8 mouse cellular contexts compared by ENCODE assay signal in genomic region chr9:16500382-16501185, GRCm38 (mm10). TPM values are rescaled to one million over a fixed set of nuclear protein-coding genes. Genes with fewer than 3 reads are reported as not detected.
DNase-seq lines count a peak whose midpoint lies in the region; ATAC-seq and TF ChIP-seq lines count a peak whose summit lies in the region.

No protein-coding gene starts in this region.

- H3K9me3 ChIP-seq in liver, embryonic 15.5 days (replicated peaks) = no peaks in the 10 kb centered on the region
- no peaks in the 10 kb centered on the region for H3K9me3 ChIP-seq in neural tube, embryonic 15.5 days (replicated peaks)

- peak overlapping the region; percentile 72 for H3K4me3 ChIP-seq in layer of hippocampus, adult 2 months
- peak overlapping the region; percentile 40 for H3K4me3 ChIP-seq in liver, embryonic 15.5 days (replicated peaks)
- H3K4me3 ChIP-seq in neural tube, embryonic 15.5 days (replicated peaks) = peak overlapping the region; percentile 82

- peak; percentile 9 for DNase-seq in cerebellum, adult 11 months
- DNase-seq in cerebellum, adult 11-12 months = no peak
- peak; percentile 20 to 48 for DNase-seq in gastrocnemius, postnatal 4 days (ENCODE audit: low spot score in 2 of 2)
- peak; percentile 35 to 55 for DNase-seq in layer of hippocampus, adult 2 months (ENCODE audit: low spot score in 2 of 2)

- 1% methylated on average over 41 of the region's 41 CpGs for WGBS in liver, embryonic 15.5 days (ENCODE audit: insufficient replicate concordance)
- under 1% methylated on average over 41 of the region's 41 CpGs for WGBS in neural tube, embryonic 15.5 days

- H3K27ac ChIP-seq in layer of hippocampus, adult 2 months = peak overlapping the region; percentile 95
- no peak overlapping the region for H3K27ac ChIP-seq in liver, embryonic 15.5 days (replicated peaks)
- peak overlapping the region; percentile 93 for H3K27ac ChIP-seq in neural tube, embryonic 15.5 days (replicated peaks)

- no peaks in the 10 kb centered on the region; the same call in 1 of the 2 replicates for H3K4me1 ChIP-seq in liver, embryonic 15.5 days (replicated peaks)
- H3K4me1 ChIP-seq in neural tube, embryonic 15.5 days = peaks cover 20% of the 10 kb centered on the region

- H3K36me3 ChIP-seq in liver, embryonic 15.5 days (replicated peaks) = no peaks in the 10 kb centered on the region
- H3K36me3 ChIP-seq in neural tube, embryonic 15.5 days = no peaks in the 10 kb centered on the region

- TF ChIP-seq CTCF in layer of hippocampus, adult 2 months (conservative IDR thresholded peaks at IDR 0.05) = peak; percentile 50

- H3K9ac ChIP-seq in liver, embryonic 15.5 days = no peak overlapping the region
- H3K9ac ChIP-seq in neural tube, embryonic 15.5 days (replicated peaks) = peak overlapping the region; percentile 92

- H3K27me3 ChIP-seq in liver, embryonic 15.5 days = peaks cover 57% of the 10 kb centered on the region
- no peaks in the 10 kb centered on the region for H3K27me3 ChIP-seq in neural tube, embryonic 15.5 days (replicated peaks)

- H3K4me2 ChIP-seq in liver, embryonic 15.5 days = peak overlapping the region; percentile 67
- peak overlapping the region; percentile 68 for H3K4me2 ChIP-seq in neural tube, embryonic 15.5 days

- 0 out of 2 replicates have a peak, but pooled peaks have one; percentile 23 for ATAC-seq in common myeloid progenitor, adult 5-6 weeks (replicated peaks; ENCODE audit: low read depth, poor library complexity, severe bottlenecking)
- no peak; the same call in 1 of the 2 replicates for ATAC-seq in liver, embryonic 15.5 days (ENCODE audit: insufficient read depth)
- peak; percentile 65 for ATAC-seq in neural tube, embryonic 15.5 days (ENCODE audit: low FRiP score)
- no peak for ATAC-seq in activated CD4-positive, CD25-positive, alpha-beta regulatory T cell, adult 4 months

RNA-seq across cellular contexts. Expression of gene Fat3, which starts 0.5 kb away (rescaled TPM):
- total RNA-seq in common myeloid progenitor, adult 5-6 weeks (2017) = not detected in 2 replicates
- total RNA-seq in gastrocnemius, postnatal 4 days (2021) = 1 to 10 TPM; 4.1 to 5.6 TPM
- 10 to 100 TPM; 37.1 to 37.5 TPM for total RNA-seq in layer of hippocampus, adult 2 months (2021)
- polyA plus RNA-seq in liver, embryonic 15.5 days (2015; fragmentation: Nextera tagmentation; extraction: Ambion mirVana) = 0.06 and 0.07 TPM in 2 replicates
- polyA plus RNA-seq in neural tube, embryonic 15.5 days (2015; fragmentation: Nextera tagmentation; extraction: Ambion mirVana) = 7.8 and 10.2 TPM in 2 replicates
- polyA plus RNA-seq in activated CD4-positive, CD25-positive, alpha-beta regulatory T cell, adult 4 months (2017; shearing (Covaris generic)) = under 1 TPM; 0.13 to 0.29 TPM

Comparison
In these comparisons a context has a peak if more than half of its experiments do, and no peak if none do; other contexts are left out.
1. ATAC-seq: peak in common myeloid progenitor, adult 5-6 weeks (single experiment) and neural tube, embryonic 15.5 days (single experiment); none in liver, embryonic 15.5 days (single experiment) and activated CD4-positive, CD25-positive, alpha-beta regulatory T cell, adult 4 months (single experiment).
2. RNA of gene Fat3, which starts 0.5 kb away (total RNA-seq): 37.1 to 37.5 TPM in layer of hippocampus, adult 2 months; 4.1 to 5.6 TPM in gastrocnemius, postnatal 4 days and not detected in common myeloid progenitor, adult 5-6 weeks; every median in the first group is over 4 times any median in the second.
3. Peak in every context shown above with its lines, with median percentiles within 50 percentile points of each other: H3K4me3 ChIP-seq.